Mouse (Mus musculus) erythroblast, embryonic 14.5 days (primary cell): ENCODE results near the gene Dcaf11.

Experiments used
- GATA1 ChIP-seq: IDR thresholded peaks from 2 replicates; pipeline ENCODE4 v1.6.1; 2012; ENCODE audit warnings: low read length, inconsistent platforms, mixed read lengths
- TAL1 ChIP-seq: IDR thresholded peaks from 3 replicates; pipeline ENCODE4 v1.6.1; 2012; ENCODE audit warnings: low read length, inconsistent platforms, mixed read lengths

DNA sequence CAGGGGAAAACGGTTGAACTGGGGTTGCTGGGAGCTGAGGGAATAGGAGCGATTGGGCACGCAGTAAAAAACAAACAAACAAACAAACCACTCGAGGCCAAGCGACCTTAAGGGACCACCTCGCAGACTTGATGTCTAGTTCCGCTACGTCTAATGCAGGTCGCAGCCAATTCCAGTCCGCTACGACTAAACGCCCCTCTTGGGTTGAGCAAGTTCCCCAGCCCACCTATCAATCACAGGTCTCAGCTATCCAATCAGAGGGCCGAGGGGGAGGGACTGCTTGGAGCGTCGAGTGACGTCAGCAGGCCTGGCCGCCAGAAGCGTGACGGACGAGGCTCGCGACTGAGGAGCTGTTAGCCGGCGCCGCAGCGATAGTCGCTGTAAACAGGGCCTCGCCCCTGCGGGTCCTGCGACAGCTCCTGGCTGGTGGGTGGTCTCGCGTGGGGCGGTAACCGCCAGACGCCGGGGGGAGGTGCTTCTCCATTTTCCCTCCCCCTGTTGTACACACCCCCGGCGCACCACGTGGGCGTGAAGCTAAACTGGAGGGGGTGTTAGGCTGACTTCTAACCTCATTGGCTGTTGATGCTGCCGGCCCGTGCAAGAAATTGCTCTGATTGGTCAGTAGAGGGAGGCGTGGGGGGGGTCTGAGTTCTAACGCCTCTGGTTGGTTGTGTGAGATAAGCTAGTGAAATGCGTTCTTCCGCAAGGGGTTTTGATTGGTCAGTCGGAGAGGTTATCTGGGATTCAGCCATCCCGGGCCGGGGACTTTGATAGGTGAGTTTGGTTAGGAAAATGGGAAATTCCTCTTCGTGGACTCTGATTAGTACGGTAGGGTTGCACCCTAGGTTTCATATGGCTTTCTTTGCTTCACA, 632 bp downstream of the Dcaf11 start, which contains the start of gene A730061H03Rik:
- TF ChIP-seq TAL1, result no peak
- TF ChIP-seq GATA1, result peak; percentile 50
